Mouse (Mus musculus) heart, embryonic 14.5 days (tissue): ENCODE measurements at regions not wholly inside any gene's neighbourhood (a gene's known extent, or its start where the extent isn't known, plus 50 kb on each side); places are given as distances from the start of the nearest gene placed in this dataset.

Source experiments
- ATAC-seq: fragments of 200-750 bp; cut with Nextera tagmentation; 2 replicates; pipeline ENCODE4 v1.8.0; 2017; ENCODE audit warnings: low read depth, moderate TSS enrichment; ENCODE audit not compliant: insufficient number of reproducible peaks, insufficient read depth, low FRiP score
- H3K27ac ChIP-seq, 2 experiments: fragments of 200-500 bp in 1 of 2; fragments of 300-500 bp in 1 of 2; sonication (generic) in 1 of 2; replicated peaks in 1 of 2; 2 replicates each; pipeline ENCODE4 v1.5.1; 2012 to 2014; ENCODE audit warnings: low read depth in 2 of 2, low read length in 2 of 2, control low read depth in 1 of 2, mild to moderate bottlenecking in 1 of 2, mixed read lengths in 1 of 2; ENCODE audit not compliant: control insufficient read depth in 1 of 2, insufficient read depth in 1 of 2
- H3K27me3 ChIP-seq: fragments of 300-500 bp; sonication (generic); 2 replicates; pipeline ENCODE4 v1.6.1; 2014; ENCODE audit warnings: mild to moderate bottlenecking, low read length, control low read depth; ENCODE audit not compliant: control insufficient read depth, insufficient read depth
- H3K36me3 ChIP-seq: fragments of 300-500 bp; sonication (generic); 2 replicates; pipeline ENCODE4 v1.6.1; 2014; ENCODE audit warnings: mild to moderate bottlenecking, control low read depth, low read length, mixed read lengths; ENCODE audit not compliant: control insufficient read depth, insufficient read depth
- H3K4me1 ChIP-seq, 2 experiments: fragments of 200-500 bp in 1 of 2; fragments of 300-500 bp in 1 of 2; sonication (generic) in 1 of 2; 2 replicates each; pipeline ENCODE4 v1.6.1; 2012 to 2014; ENCODE audit warnings: low read length in 2 of 2, control low read depth in 1 of 2, mixed read lengths in 1 of 2; ENCODE audit not compliant: control insufficient read depth in 2 of 2, insufficient read depth in 2 of 2
- H3K4me2 ChIP-seq: fragments of 300-500 bp; sonication (generic); 2 replicates; pipeline ENCODE4 v1.6.1; 2014; ENCODE audit warnings: mild to moderate bottlenecking, low read length
- H3K4me3 ChIP-seq, 2 experiments: fragments of 200-500 bp in 1 of 2; fragments of 300-500 bp in 1 of 2; sonication (generic) in 1 of 2; 2 replicates each; pipeline ENCODE4 v1.5.1; 2012 to 2014; ENCODE audit warnings: low read length in 2 of 2, mild to moderate bottlenecking in 2 of 2, control low read depth in 1 of 2, low read depth in 1 of 2, moderate library complexity in 1 of 2; ENCODE audit not compliant: control insufficient read depth in 1 of 2, insufficient read depth in 1 of 2
- H3K9ac ChIP-seq: fragments of 300-500 bp; sonication (generic); 2 replicates; pipeline ENCODE4 v1.6.1; 2014; ENCODE audit warnings: mild to moderate bottlenecking, low read length
- H3K9me3 ChIP-seq: fragments of 300-500 bp; sonication (generic); 2 replicates; pipeline ENCODE4 v1.6.1; 2016; ENCODE audit warnings: low read length, control low read depth; ENCODE audit not compliant: control insufficient read depth
- whole genome bisulfite sequencing: fragments of 180-500 bp; shearing (Covaris S2); extraction: QIAGEN DNeasy Blood & Tissue Kit; methylation state at CpG from one replicate; pipeline ENCODE4 v1.1.7; 2014; 5-methylcytosine and 5-hydroxymethylcytosine counted together

- Histone ChIP-seq H3K36me3 (no peaks in the 10 kb centered on the region), H3K4me1 (peaks cover 2 to 8% of the 10 kb centered on the region in 2 experiments; a peak in 1 of 4 replicates), H3K27ac (no peak overlapping the region), H3K9me3 (no peaks in the 10 kb centered on the region), H3K4me2 (no peak overlapping the region), H3K27me3 (no peaks in the 10 kb centered on the region), H3K9ac (no peak overlapping the region), H3K4me3 (no peak overlapping the region)
- ATAC-seq: no peak
- WGBS: 34% methylated on average over 7 of the region's 7 CpGs
Measured at GRCm38 (mm10) chr3:41332481-41332880, 223.1 kb upstream of the Jade1 start.

DNA sequence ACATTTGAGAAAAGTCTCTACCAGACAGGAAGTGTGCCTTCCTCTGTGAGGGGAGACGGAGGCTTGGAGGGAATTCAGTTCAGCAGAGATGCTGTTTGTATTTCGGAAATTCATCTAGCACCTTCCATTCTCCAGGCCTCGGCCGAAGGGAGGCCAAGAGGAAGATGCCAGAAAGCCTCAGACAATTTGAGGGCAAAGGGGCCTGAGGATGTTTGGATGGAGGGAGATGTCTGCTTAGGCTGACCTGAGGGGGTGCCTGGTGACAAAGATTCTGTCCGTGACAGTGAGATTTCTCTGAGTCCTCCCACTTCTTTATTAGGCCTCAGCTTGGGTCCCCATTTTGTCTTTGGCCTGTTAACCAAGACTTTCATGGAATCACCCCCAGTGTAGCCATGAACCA, 225.2 kb upstream of the Jade1 start:
- WGBS: 74% methylated on average over 5 of the region's 5 CpGs
- no peaks in the 10 kb centered on the region for H3K27me3 ChIP-seq
- no peak overlapping the region for H3K9ac ChIP-seq
- H3K4me1 ChIP-seq: peaks cover 2 to 12% of the 10 kb centered on the region in 2 experiments; a peak in 2 of 4 replicates
- H3K4me2 ChIP-seq: no peak overlapping the region
- H3K4me3 ChIP-seq: no peak overlapping the region
- H3K27ac ChIP-seq: no peak overlapping the region
- H3K36me3 ChIP-seq: no peaks in the 10 kb centered on the region
- ATAC-seq: no peak
- H3K9me3 ChIP-seq: no peaks in the 10 kb centered on the region

DNA sequence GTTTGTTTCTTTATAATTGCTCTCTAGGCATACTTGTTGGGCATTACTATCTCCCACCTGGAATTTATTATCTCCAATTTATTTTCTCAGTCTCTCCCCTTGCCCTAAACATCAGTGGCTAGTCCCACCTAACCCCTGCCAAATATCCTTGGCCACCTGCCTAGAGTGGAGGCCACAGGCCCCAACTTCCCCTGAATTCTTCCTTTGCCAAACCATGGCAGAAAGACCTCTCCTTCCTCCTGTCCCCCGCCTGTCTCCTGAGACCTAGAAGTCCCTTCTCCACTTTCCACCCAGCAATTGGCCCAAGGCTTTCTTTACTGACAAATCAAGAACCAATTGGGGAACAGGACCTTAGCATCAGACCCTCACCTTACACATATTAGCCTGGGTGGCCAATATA, 226.7 kb upstream of the Jade1 start:
- Histone ChIP-seq H3K4me1 (peaks cover 2 to 12% of the 10 kb centered on the region in 2 experiments; a peak in 2 of 4 replicates), H3K27me3 (no peaks in the 10 kb centered on the region), H3K4me3 (no peak overlapping the region), H3K4me2 (no peak overlapping the region), H3K9me3 (peaks cover under 1% of the 10 kb centered on the region; the same call in 1 of the 2 replicates), H3K27ac (no peak overlapping the region), H3K9ac (no peak overlapping the region), H3K36me3 (no peaks in the 10 kb centered on the region)
- 88% methylated on average over 1 of the region's 1 CpGs for WGBS
- no peak for ATAC-seq

GRCm38 (mm10) chr3:41326211-41327104, 229.1 kb upstream of the Jade1 start:
- Histone ChIP-seq H3K27ac (no peak overlapping the region; a peak in 1 of 4 replicates), H3K4me2 (no peak overlapping the region), H3K27me3 (no peaks in the 10 kb centered on the region), H3K36me3 (no peaks in the 10 kb centered on the region), H3K4me1 (peaks cover 0 to 7% of the 10 kb centered on the region in 2 experiments; a peak in 2 of 4 replicates), H3K9ac (no peak overlapping the region), H3K4me3 (no peak overlapping the region), H3K9me3 (peaks cover 8% of the 10 kb centered on the region; the same call in 1 of the 2 replicates)
- WGBS: 68% methylated on average over 12 of the region's 12 CpGs
- no peak for ATAC-seq

GRCm38 (mm10) chr3:41321808-41322207, 233.7 kb upstream of the Jade1 start:
- Histone ChIP-seq H3K4me2 (no peak overlapping the region), H3K27ac (no peak overlapping the region), H3K27me3 (no peaks in the 10 kb centered on the region), H3K4me3 (no peak overlapping the region), H3K4me1 (peaks cover 0 to 4% of the 10 kb centered on the region in 2 experiments; a peak in 1 of 4 replicates), H3K9ac (no peak overlapping the region), H3K36me3 (no peaks in the 10 kb centered on the region), H3K9me3 (peaks cover 8% of the 10 kb centered on the region; the same call in 1 of the 2 replicates)
- no peak for ATAC-seq
- whole genome bisulfite sequencing: 44% methylated on average over 1 of the region's 1 CpGs

GRCm38 (mm10) chr3:41319214-41319856, 236.2 kb upstream of the Jade1 start:
- Histone ChIP-seq H3K4me2 (no peak overlapping the region), H3K9ac (no peak overlapping the region), H3K4me3 (no peak overlapping the region), H3K27me3 (no peaks in the 10 kb centered on the region), H3K4me1 (no peaks in the 10 kb centered on the region), H3K36me3 (no peaks in the 10 kb centered on the region), H3K9me3 (peaks cover 8% of the 10 kb centered on the region; the same call in 1 of the 2 replicates), H3K27ac (no peak overlapping the region)
- no peak for ATAC-seq
- WGBS: 62% methylated on average over 5 of the region's 5 CpGs

- Histone ChIP-seq H3K27me3 (no peaks in the 10 kb centered on the region), H3K4me1 (no peaks in the 10 kb centered on the region)
- ATAC-seq: no peak
Measured at GRCm38 (mm10) chr3:41318232-41319131, 235.6 kb upstream of the Pgrmc2 start.

More at GRCm38 (mm10) chr3:41318232-41319131, 235.6 kb upstream of the Pgrmc2 start:
- no peak overlapping the region for H3K4me2 ChIP-seq
- WGBS: 77% methylated on average over 12 of the region's 12 CpGs
- H3K27ac ChIP-seq: no peak overlapping the region
- H3K4me3 ChIP-seq: no peak overlapping the region
- H3K9ac ChIP-seq: no peak overlapping the region
- no peaks in the 10 kb centered on the region for H3K36me3 ChIP-seq
- peaks cover 3% of the 10 kb centered on the region; the same call in 1 of the 2 replicates for H3K9me3 ChIP-seq
